Mouse (Mus musculus) erythroblast, embryonic 14.5 days (primary cell): Measurements from ENCODE around the gene Kidins220. TPM values are rescaled to one million over a fixed set of nuclear protein-coding genes. Genes with fewer than 3 reads are reported as not detected.

Source experiments
- H3K27me3 ChIP-seq: 2 replicates; pipeline ENCODE4 v1.6.1; 2012; ENCODE audit warnings: inconsistent platforms; ENCODE audit not compliant: control insufficient read depth
- H3K36me3 ChIP-seq: 2 replicates; pipeline ENCODE4 v1.6.1; 2012; ENCODE audit warnings: mild to moderate bottlenecking, inconsistent platforms; ENCODE audit not compliant: control insufficient read depth
- H3K4me1 ChIP-seq: 2 replicates; pipeline ENCODE4 v1.6.1; 2012; ENCODE audit warnings: inconsistent platforms; ENCODE audit not compliant: control insufficient read depth
- H3K4me3 ChIP-seq: replicated peaks from 2 replicates; pipeline ENCODE3; 2012; ENCODE audit warnings: moderate library complexity, mild to moderate bottlenecking, inconsistent platforms
- H3K9me3 ChIP-seq: 2 replicates; pipeline ENCODE4 v1.6.1; 2012; ENCODE audit warnings: low read length, inconsistent platforms, mixed read lengths; ENCODE audit not compliant: control insufficient read depth
- GATA1 ChIP-seq: IDR thresholded peaks from 2 replicates; pipeline ENCODE4 v1.6.1; 2012; ENCODE audit warnings: low read length, inconsistent platforms, mixed read lengths
- TAL1 ChIP-seq: IDR thresholded peaks from 3 replicates; pipeline ENCODE4 v1.6.1; 2012; ENCODE audit warnings: low read length, inconsistent platforms, mixed read lengths
- polyA plus RNA-seq: library from polyadenylated mRNA; stranded (reverse); fragments of >175 nt; gene quantifications from 2 replicates; pipeline ENCODE4 v1.2.3, GENCODE M21; 2012

Kidins220 gene
- polyA plus RNA-seq, 1 experiment, result 0.32 TPM

GRCm38 (mm10) chr12:25014307-25014927 is 39.7 kb downstream of the Kidins220 start:
- Histone ChIP-seq H3K4me1 (peaks cover 3% of the 10 kb centered on the region; the same call in 1 of the 2 replicates), H3K36me3 (peaks cover 86% of the 10 kb centered on the region), H3K9me3 (no peaks in the 10 kb centered on the region), H3K27me3 (no peaks in the 10 kb centered on the region), H3K4me3 (no peak overlapping the region)
- TF ChIP-seq GATA1 (no peak), TAL1 (no peak)

GRCm38 (mm10) chr12:25014938-25015337 is 40.2 kb downstream of the Kidins220 start:
- no peaks in the 10 kb centered on the region for H3K27me3 ChIP-seq
- no peak overlapping the region for H3K4me3 ChIP-seq
- H3K9me3 ChIP-seq, result no peaks in the 10 kb centered on the region
- peaks cover 3% of the 10 kb centered on the region; the same call in 1 of the 2 replicates for H3K4me1 ChIP-seq
- peaks cover 85% of the 10 kb centered on the region for H3K36me3 ChIP-seq
- no peak for TF ChIP-seq GATA1
- no peak for TF ChIP-seq TAL1

- Histone ChIP-seq H3K9me3 (no peaks in the 10 kb centered on the region), H3K4me3 (no peak overlapping the region), H3K27me3 (no peaks in the 10 kb centered on the region), H3K4me1 (peaks cover 3% of the 10 kb centered on the region; the same call in 1 of the 2 replicates), H3K36me3 (peaks cover 73% of the 10 kb centered on the region)
- no peak for TF ChIP-seq GATA1
- TF ChIP-seq TAL1, result no peak
These were observed 42.3 kb downstream of the Kidins220 start for GRCm38 (mm10) chr12:25016995-25017394.

GRCm38 (mm10) chr12:25021057-25021456 is 46.3 kb downstream of the Kidins220 start:
- peaks cover 41% of the 10 kb centered on the region for H3K36me3 ChIP-seq
- TF ChIP-seq GATA1 (no peak), TAL1 (no peak)
- no peak overlapping the region for H3K4me3 ChIP-seq

DNA sequence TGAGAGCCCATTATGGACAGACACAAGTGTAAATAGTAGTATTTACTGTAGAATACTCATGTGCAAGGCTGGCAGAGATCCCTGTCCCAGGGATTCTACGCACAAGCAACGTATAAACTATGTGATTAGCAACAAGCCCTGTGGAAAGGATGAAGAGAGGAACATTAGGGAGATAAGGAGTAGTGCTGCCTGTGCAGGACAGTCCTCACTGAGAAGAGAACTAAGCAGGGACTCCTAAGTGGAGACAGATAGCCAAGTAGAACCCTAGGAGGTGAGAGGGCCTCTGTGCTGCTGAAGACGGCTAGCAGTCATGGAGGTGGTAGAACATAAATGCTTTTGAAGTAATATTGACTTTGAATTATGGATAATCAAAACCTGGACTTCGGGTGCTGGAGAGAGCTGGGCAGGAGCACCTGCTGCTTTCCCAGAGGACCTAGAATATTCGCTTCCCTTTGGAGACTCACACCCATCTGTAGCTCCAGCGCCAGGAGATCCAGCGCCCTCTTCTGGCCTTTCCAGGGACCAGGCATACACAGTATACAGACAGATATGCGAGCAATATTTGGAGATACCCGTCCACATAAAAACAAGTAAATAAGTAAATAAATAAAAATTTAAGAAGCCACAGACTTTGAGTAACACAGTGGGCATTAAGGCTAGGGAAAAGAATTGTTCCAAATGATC is 50.3 kb downstream of the Kidins220 start:
- no peak for TF ChIP-seq GATA1
- TF ChIP-seq TAL1, result no peak
- no peaks in the 10 kb centered on the region for H3K27me3 ChIP-seq
- H3K4me1 ChIP-seq, result no peaks in the 10 kb centered on the region
- no peak overlapping the region for H3K4me3 ChIP-seq
- H3K36me3 ChIP-seq, result peaks cover 21% of the 10 kb centered on the region
- H3K9me3 ChIP-seq, result no peaks in the 10 kb centered on the region

More at GRCm38 (mm10) chr12:25021057-25021456, 46.3 kb downstream of the Kidins220 start:
- H3K9me3 ChIP-seq, result no peaks in the 10 kb centered on the region
- H3K27me3 ChIP-seq, result no peaks in the 10 kb centered on the region
- no peaks in the 10 kb centered on the region for H3K4me1 ChIP-seq

DNA sequence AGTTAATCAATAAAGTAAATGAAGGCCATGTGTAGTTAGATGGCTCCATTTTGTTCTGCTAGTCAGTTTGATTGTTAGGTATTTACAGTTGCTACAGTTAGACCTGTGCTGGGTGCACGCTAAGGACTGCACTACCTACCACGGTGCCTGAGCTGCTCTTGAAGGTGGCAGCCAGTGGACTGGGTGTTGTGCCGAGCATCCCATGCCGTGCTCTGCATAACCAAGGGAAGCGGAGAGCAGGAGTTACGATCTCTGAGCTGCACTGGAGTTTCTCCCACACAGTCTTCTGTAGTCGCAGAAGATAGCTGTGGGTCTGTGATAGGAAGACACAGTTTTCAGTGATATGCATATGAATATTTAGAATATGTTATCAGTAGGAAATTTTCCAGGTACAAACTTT is 51.6 kb downstream of the Kidins220 start:
- Histone ChIP-seq H3K36me3 (peaks cover 20% of the 10 kb centered on the region), H3K4me3 (no peak overlapping the region), H3K27me3 (no peaks in the 10 kb centered on the region), H3K4me1 (no peaks in the 10 kb centered on the region), H3K9me3 (no peaks in the 10 kb centered on the region)
- no peak for TF ChIP-seq TAL1
- no peak for TF ChIP-seq GATA1

DNA sequence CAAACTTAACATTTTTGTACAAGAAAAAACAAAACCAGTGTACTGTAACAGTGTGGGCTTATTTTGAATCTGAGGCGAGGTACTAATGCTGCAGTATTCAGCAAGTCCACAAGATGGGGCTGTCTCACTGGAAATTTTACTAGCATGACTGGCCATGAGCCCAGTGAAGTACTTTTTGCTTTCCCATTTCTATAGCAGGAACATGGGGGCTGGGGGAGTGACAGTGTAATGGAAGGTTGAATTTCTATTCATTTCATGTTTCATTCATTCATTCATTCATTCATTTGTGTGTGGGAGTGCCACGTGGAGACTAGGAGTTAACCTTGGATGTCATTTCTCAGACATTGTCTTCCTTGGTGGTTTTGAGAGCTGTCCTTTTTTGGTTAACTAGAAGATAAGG is 52.7 kb downstream of the Kidins220 start:
- TF ChIP-seq TAL1 (no peak), GATA1 (no peak)
- Histone ChIP-seq H3K4me1 (no peaks in the 10 kb centered on the region), H3K9me3 (no peaks in the 10 kb centered on the region), H3K4me3 (no peak overlapping the region), H3K36me3 (peaks cover 20% of the 10 kb centered on the region), H3K27me3 (no peaks in the 10 kb centered on the region)

- Histone ChIP-seq H3K9me3 (no peaks in the 10 kb centered on the region), H3K27me3 (no peaks in the 10 kb centered on the region), H3K4me3 (no peak overlapping the region), H3K4me1 (no peaks in the 10 kb centered on the region), H3K36me3 (peaks cover 23% of the 10 kb centered on the region)
- no peak for TF ChIP-seq TAL1
- TF ChIP-seq GATA1, result no peak
These were observed 59.1 kb downstream of the Kidins220 start for GRCm38 (mm10) chr12:25033662-25034337.

DNA sequence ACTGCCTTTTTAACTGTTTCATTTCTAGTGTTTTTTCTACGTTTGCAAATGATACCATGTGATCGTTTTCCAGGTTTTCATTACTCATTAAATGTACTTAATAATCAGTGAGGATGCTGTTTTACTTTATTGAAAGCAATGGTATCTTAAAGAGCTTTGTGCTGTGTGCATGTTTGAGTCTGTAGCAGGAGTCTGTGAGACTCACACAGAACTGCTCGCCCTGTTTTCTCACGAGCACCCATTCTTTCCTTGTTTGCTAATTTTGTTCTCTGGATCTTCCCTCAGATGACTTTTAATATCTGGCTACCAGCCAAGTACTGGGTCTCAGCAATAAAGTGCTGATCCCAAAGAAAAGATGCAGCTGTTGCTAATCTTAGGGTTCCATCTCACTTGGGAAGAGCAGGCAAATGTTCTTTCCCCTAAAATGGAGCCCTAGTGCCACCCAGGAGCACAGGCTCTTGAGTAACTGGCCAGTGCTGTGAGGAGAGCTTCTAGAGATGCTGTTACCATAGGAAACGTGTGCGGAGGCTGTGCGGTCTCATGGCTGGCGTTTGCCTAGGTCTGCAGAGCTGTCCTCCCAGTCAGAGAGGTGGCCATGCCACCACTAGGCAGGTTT is 59.7 kb downstream of the Kidins220 start:
- H3K27me3 ChIP-seq, result no peaks in the 10 kb centered on the region
- no peak overlapping the region for H3K4me3 ChIP-seq
- H3K36me3 ChIP-seq, result peaks cover 23% of the 10 kb centered on the region
- no peaks in the 10 kb centered on the region for H3K9me3 ChIP-seq
- TF ChIP-seq TAL1, result no peak
- TF ChIP-seq GATA1, result no peak
- no peaks in the 10 kb centered on the region for H3K4me1 ChIP-seq
